Mouse (Mus musculus) macrophage (primary cell): Measurements from ENCODE around the gene Kat5. TPM values are rescaled to one million over a fixed set of nuclear protein-coding genes. Genes with fewer than 3 reads are reported as not detected.

Experiments used
- H3K27ac ChIP-seq: fragments of 350-480 bp; formaldehyde crosslinking; 2 replicates; pipeline ENCODE4 v1.9.0; 2021
- H3K36me3 ChIP-seq: fragments of 350-480 bp; formaldehyde crosslinking; 2 replicates; pipeline ENCODE4 v1.9.0; 2021; ENCODE audit errors: inconsistent target
- H3K4me3 ChIP-seq: fragments of 350-480 bp; formaldehyde crosslinking; 2 replicates; pipeline ENCODE4 v1.9.0; 2021; ENCODE audit errors: inconsistent target
- H3K79me2 ChIP-seq: fragments of 350-480 bp; formaldehyde crosslinking; 2 replicates; pipeline ENCODE4 v1.9.0; 2021; ENCODE audit errors: inconsistent target
- WGBS: methylation state at CpG from one replicate; pipeline ENCODE4 v1.1.7; 2026; ENCODE audit warnings: inconsistent platforms; ENCODE audit not compliant: missing documents; 5-methylcytosine and 5-hydroxymethylcytosine counted together
- polyA plus RNA-seq: library from polyadenylated mRNA; stranded (reverse); fragments of 250-400 nt; gene quantifications from 3 replicates; pipeline ENCODE4 v1.2.4, GENCODE M21; 2018; ENCODE audit warnings: inconsistent platforms
- total RNA-seq, 78 experiments: library from RNA; depleted of rRNA; stranded (reverse); fragments of 250-400 nt; gene quantifications; 1 replicate in 9 of 78; 2 replicates in 24 of 78; 3 replicates in 43 of 78; 4 replicates in 2 of 78; pipeline ENCODE4 v1.2.4; 2018; ENCODE audit warnings: inconsistent platforms in 56 of 78

Kat5 gene
- total RNA-seq (2018; cell fraction: chromatin; rRNA removed), result 100 to 1,000 TPM in 22 of 26 experiments, 10 to 100 TPM in 4; 93.1 to 151 (median 124) TPM
- total RNA-seq (2018; cell fraction: cytosol; rRNA removed), result 10 to 100 TPM; 34.6 to 53.5 (median 42.2) TPM
- total RNA-seq (2018; cell fraction: nucleus; rRNA removed), result 100 to 1,000 TPM in 3 of 26 experiments, 10 to 100 TPM in 23; 52.5 to 107 (median 79.0) TPM
- polyA plus RNA-seq, result 35.4 to 54.4 TPM (median 47.1 TPM) in 3 replicates

- H3K79me2 ChIP-seq, result peaks cover 12% of the 10 kb centered on the region; the same call in 1 of the 2 replicates
- WGBS, result 3% methylated on average over 41 of the region's 55 CpGs
- H3K36me3 ChIP-seq, result peaks cover 36% of the 10 kb centered on the region
- H3K4me3 ChIP-seq, result peak within 1 kb of the TSS; percentile 62
- H3K27ac ChIP-seq, result peak within 1 kb of the TSS; percentile 90
These were observed at the start of gene Kat5 for GRCm38 (mm10) chr19:5609547-5610404. Gene Kat5, minus strand, starts transcription at chr19:5610237.

DNA sequence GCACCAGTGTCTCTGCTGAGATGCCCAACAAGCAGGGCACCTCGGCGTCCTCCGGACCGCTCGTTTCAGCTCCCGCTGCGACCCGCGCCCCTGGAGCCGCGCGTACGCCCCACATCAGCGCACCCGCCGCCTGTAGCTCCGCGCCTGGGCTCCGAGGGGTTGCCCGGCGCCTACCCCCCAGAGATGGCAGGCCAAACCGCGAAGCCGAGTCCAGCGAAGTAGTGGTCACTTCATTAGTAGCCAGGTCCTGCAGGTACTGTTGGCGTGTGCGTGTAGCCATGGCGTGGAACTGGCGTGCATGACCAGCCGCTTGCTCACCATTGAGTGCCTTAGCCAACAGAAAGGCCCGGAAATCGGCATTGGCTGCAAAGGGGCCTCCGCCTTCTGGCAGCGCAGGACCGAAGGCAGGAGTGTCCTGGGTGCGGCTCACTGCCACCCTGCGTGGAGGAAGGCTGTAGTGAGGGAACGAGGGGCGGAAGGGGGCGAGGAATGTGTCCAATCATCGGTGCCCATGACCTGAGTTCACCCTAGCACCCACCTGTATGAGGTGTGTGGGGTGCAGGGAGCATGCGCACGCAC is 44.8 kb upstream of the Kat5 start:
- 97% methylated on average over 30 of the region's 43 CpGs for WGBS
- H3K27ac ChIP-seq, result no peak overlapping the region
- no peak overlapping the region for H3K4me3 ChIP-seq
- peaks cover 66% of the 10 kb centered on the region for H3K36me3 ChIP-seq
- H3K79me2 ChIP-seq, result peaks cover 7% of the 10 kb centered on the region

GRCm38 (mm10) chr19:5653969-5654719 is 44.1 kb upstream of the Kat5 start:
- Histone ChIP-seq H3K4me3 (no peak overlapping the region), H3K27ac (no peak overlapping the region), H3K79me2 (peaks cover 5% of the 10 kb centered on the region; the same call in 1 of the 2 replicates), H3K36me3 (peaks cover 65% of the 10 kb centered on the region)
- WGBS, result 94% methylated on average over 54 of the region's 62 CpGs

DNA sequence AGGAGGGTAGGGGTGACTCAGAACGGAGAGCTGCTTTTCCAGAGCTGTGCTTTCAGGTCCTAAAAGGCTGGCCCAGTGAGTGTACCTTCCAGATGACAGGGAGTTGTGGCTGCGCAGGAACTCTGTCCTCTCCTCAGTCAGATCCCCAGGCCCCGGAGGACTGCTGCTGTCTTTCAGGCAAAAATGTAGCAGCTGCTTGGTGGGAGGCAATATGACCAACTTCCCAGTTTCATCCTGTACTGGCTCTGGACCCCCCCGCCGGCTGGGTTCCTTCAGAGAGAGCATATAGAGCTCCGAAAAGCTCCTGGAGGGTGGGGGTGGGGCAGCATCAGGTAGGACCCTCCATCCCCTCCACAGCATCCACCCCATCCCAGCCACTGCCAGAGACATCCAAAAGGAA is 42.5 kb upstream of the Kat5 start:
- Histone ChIP-seq H3K27ac (no peak overlapping the region), H3K4me3 (no peak overlapping the region), H3K79me2 (peaks cover 3% of the 10 kb centered on the region; the same call in 1 of the 2 replicates), H3K36me3 (peaks cover 56% of the 10 kb centered on the region)
- 89% methylated on average over 6 of the region's 6 CpGs for WGBS

- Histone ChIP-seq H3K36me3 (peaks cover 58% of the 10 kb centered on the region), H3K27ac (no peak overlapping the region), H3K4me3 (no peak overlapping the region), H3K79me2 (no peaks in the 10 kb centered on the region)
- 87% methylated on average over 13 of the region's 13 CpGs for WGBS
These were observed 41.7 kb upstream of the Kat5 start for GRCm38 (mm10) chr19:5651502-5652274.

GRCm38 (mm10) chr19:5649298-5649741 is 39.3 kb upstream of the Kat5 start:
- 30% methylated on average over 6 of the region's 6 CpGs for WGBS
- H3K27ac ChIP-seq, result peak overlapping the region; percentile 76
- H3K4me3 ChIP-seq, result peak overlapping the region; percentile 19; the same call in 1 of the 2 replicates
- H3K79me2 ChIP-seq, result peaks cover 9% of the 10 kb centered on the region; the same call in 1 of the 2 replicates
- peaks cover 63% of the 10 kb centered on the region for H3K36me3 ChIP-seq

GRCm38 (mm10) chr19:5648401-5649297 is 38.6 kb upstream of the Kat5 start:
- WGBS, result 11% methylated on average over 26 of the region's 26 CpGs
- peaks cover 70% of the 10 kb centered on the region for H3K36me3 ChIP-seq
- H3K27ac ChIP-seq, result peak overlapping the region; percentile 76
- H3K79me2 ChIP-seq, result peaks cover 9% of the 10 kb centered on the region; the same call in 1 of the 2 replicates
- H3K4me3 ChIP-seq, result peak overlapping the region; percentile 19; the same call in 1 of the 2 replicates

DNA sequence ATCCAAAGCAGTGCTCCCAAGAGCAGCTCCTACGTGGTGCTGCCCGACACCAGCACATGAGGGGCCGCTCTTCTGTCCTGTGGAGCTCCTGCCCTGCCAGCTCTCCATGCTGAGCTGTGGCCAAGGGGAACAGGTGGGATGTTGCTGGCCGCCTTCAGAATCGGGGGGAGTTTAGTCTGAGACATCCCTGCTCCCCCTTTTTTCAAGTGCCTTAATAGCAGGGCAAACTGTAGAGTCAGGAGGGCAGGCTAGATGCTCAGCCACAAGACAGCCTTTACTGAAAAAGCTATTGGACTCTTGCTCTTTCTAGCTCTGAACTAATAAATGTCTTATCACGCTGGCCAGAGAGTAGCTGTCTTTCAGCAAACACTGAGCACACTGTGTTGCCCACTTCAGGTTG is 37.8 kb upstream of the Kat5 start:
- peaks cover 15% of the 10 kb centered on the region; the same call in 1 of the 2 replicates for H3K79me2 ChIP-seq
- no peak overlapping the region for H3K27ac ChIP-seq
- H3K36me3 ChIP-seq, result peaks cover 66% of the 10 kb centered on the region
- no peak overlapping the region for H3K4me3 ChIP-seq
- 94% methylated on average over 6 of the region's 6 CpGs for WGBS

- no peak overlapping the region for H3K27ac ChIP-seq
- peaks cover 66% of the 10 kb centered on the region for H3K36me3 ChIP-seq
- peaks cover 20% of the 10 kb centered on the region; the same call in 1 of the 2 replicates for H3K79me2 ChIP-seq
- 98% methylated on average over 8 of the region's 8 CpGs for WGBS
- no peak overlapping the region for H3K4me3 ChIP-seq
These were observed 36.8 kb upstream of the Kat5 start for GRCm38 (mm10) chr19:5646731-5647330.

DNA sequence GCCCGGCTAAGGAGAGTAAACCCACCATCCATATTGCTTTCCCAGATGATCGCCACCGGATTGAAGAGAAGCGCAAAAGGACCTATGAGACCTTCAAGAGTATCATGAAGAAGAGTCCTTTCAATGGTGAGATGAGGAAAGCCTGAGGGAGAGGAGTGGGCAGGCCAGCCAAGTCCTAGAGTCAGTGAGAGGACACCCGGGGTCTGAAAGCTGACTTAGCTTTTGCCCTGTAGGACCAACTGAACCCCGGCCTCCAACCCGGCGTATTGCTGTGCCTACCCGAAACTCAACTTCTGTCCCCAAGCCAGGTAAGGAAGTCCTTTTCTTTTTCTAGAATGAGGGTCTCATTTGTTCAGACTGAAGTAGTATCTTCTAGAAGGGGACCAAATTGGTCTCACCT is 35.2 kb upstream of the Kat5 start:
- 96% methylated on average over 9 of the region's 9 CpGs for WGBS

GRCm38 (mm10) chr19:5641641-5642040 is 31.6 kb upstream of the Kat5 start:
- no peak overlapping the region for H3K27ac ChIP-seq
- H3K36me3 ChIP-seq, result peaks cover 77% of the 10 kb centered on the region
- 95% methylated on average over 8 of the region's 8 CpGs for WGBS
- H3K79me2 ChIP-seq, result peaks cover 61% of the 10 kb centered on the region
- no peak overlapping the region for H3K4me3 ChIP-seq

More for the DNA sequence above, 35.2 kb upstream of the Kat5 start:
- Histone ChIP-seq H3K4me3 (no peak overlapping the region), H3K36me3 (peaks cover 70% of the 10 kb centered on the region), H3K27ac (no peak overlapping the region), H3K79me2 (peaks cover 35% of the 10 kb centered on the region; the same call in 1 of the 2 replicates)

DNA sequence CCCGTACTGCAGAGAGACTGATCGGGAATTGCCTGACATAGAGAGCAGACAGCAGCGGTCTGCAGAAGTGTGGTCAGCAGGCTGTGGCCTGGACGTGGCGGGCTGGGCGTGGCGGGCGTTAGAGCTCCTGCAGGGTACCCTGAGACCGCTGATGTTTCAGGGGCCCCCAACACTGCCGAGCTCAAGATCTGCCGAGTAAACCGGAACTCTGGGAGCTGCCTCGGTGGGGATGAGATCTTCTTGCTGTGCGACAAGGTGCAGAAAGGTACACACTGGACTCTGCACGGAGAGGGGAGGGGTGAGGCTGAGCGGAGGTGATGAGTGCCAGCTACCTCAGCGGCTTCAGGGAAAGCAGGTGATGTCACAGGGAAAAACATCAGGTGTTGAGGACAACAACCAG is 31.0 kb upstream of the Kat5 start:
- Histone ChIP-seq H3K4me3 (no peak overlapping the region), H3K27ac (no peak overlapping the region), H3K36me3 (peaks cover 71% of the 10 kb centered on the region), H3K79me2 (peaks cover 61% of the 10 kb centered on the region)
- 96% methylated on average over 17 of the region's 17 CpGs for WGBS
